In genomic region chr6:35476830-35477229, GRCm38 (mm10) we compare ENCODE assay signal across 28 mouse cellular contexts.
"Had no signal": no experiment of that assay in that cellular context is flagged by ENCODE, and none has a peak within 500 bp of the region (broad histone marks: within the 10 kb centered on the region; RNA-seq: fewer than 3 reads in every experiment).

No protein-coding gene starts in this region.

- H3K27me3 ChIP-seq: embryonic facial prominence, embryonic 12.5 days; embryonic facial prominence, embryonic 13.5 days; embryonic facial prominence, embryonic 15.5 days; forebrain, embryonic 12.5 days; forebrain, embryonic 13.5 days; forebrain, embryonic 15.5 days had no signal

- H3K36me3 ChIP-seq: embryonic facial prominence, embryonic 10.5 days; embryonic facial prominence, embryonic 12.5 days; embryonic facial prominence, embryonic 13.5 days; embryonic facial prominence, embryonic 15.5 days; forebrain, embryonic 10.5 days; forebrain, embryonic 12.5 days; forebrain, embryonic 15.5 days had no signal

- DNase-seq: cerebellum, adult 18-20 months; cerebellum, adult 2 months; cerebellum, adult 8-10 months; cerebellum, adult 9-10 months; cerebellum, adult 9-11 months; cerebellum, postnatal 10 days; cerebellum, postnatal 14 days; cerebellum, postnatal 25 days; cerebellum, postnatal 36 days; embryo, embryonic 11 days; forebrain, postnatal 0 days; gastrocnemius, adult 2 months; gastrocnemius, postnatal 10 days; gastrocnemius, postnatal 14 days; gastrocnemius, postnatal 25 days; gastrocnemius, postnatal 36 days; heart, adult 18-20 months; heart, adult 2 months had no signal

- H3K27ac ChIP-seq: embryonic facial prominence, embryonic 10.5 days; embryonic facial prominence, embryonic 12.5 days; embryonic facial prominence, embryonic 13.5 days; embryonic facial prominence, embryonic 15.5 days; forebrain, embryonic 10.5 days; forebrain, embryonic 12.5 days; forebrain, embryonic 13.5 days; forebrain, embryonic 15.5 days; gastrocnemius, adult 2 months; heart, adult 2 months had no signal

- H3K4me2 ChIP-seq: embryonic facial prominence, embryonic 12.5 days; embryonic facial prominence, embryonic 13.5 days; embryonic facial prominence, embryonic 15.5 days; forebrain, embryonic 12.5 days; forebrain, embryonic 13.5 days; forebrain, embryonic 15.5 days had no signal

- H3K4me3 ChIP-seq: embryonic facial prominence, embryonic 10.5 days; embryonic facial prominence, embryonic 12.5 days; embryonic facial prominence, embryonic 13.5 days; embryonic facial prominence, embryonic 15.5 days; erythroblast, embryonic 14.5 days; forebrain, embryonic 10.5 days; forebrain, embryonic 12.5 days; forebrain, embryonic 13.5 days; forebrain, embryonic 15.5 days; gastrocnemius, adult 2 months; heart, adult 2 months had no signal

- H3K4me1 ChIP-seq: embryonic facial prominence, embryonic 10.5 days; embryonic facial prominence, embryonic 12.5 days; embryonic facial prominence, embryonic 13.5 days; embryonic facial prominence, embryonic 15.5 days; forebrain, embryonic 12.5 days; forebrain, embryonic 15.5 days had no signal

- H3K9ac ChIP-seq: embryonic facial prominence, embryonic 12.5 days; embryonic facial prominence, embryonic 13.5 days; embryonic facial prominence, embryonic 15.5 days; forebrain, embryonic 12.5 days; forebrain, embryonic 13.5 days; forebrain, embryonic 15.5 days; forebrain, postnatal 0 days had no signal

- H3K9me3 ChIP-seq: embryonic facial prominence, embryonic 10.5 days; embryonic facial prominence, embryonic 12.5 days; embryonic facial prominence, embryonic 13.5 days; embryonic facial prominence, embryonic 15.5 days; forebrain, embryonic 12.5 days; forebrain, embryonic 13.5 days; forebrain, embryonic 15.5 days had no signal

- ATAC-seq: forebrain, embryonic 13.5 days; forebrain, embryonic 15.5 days; forebrain, embryonic 16.5 days; forebrain, postnatal 0 days had no signal
